Mouse (Mus musculus) forebrain, embryonic 12.5 days (tissue): ENCODE measurements at regions not wholly inside any gene's neighbourhood (a gene's known extent, or its start where the extent isn't known, plus 50 kb on each side); places are given as distances from the start of the nearest gene placed in this dataset.

Source experiments
- ATAC-seq: fragments of 200-750 bp; cut with Nextera tagmentation; 2 replicates; pipeline ENCODE4 v1.8.0; 2017; ENCODE audit warnings: moderate TSS enrichment; ENCODE audit not compliant: low FRiP score
- H3K27ac ChIP-seq: fragments of 300-500 bp; sonication (generic); 2 replicates; pipeline ENCODE4 v1.5.1; 2016; ENCODE audit warnings: mild to moderate bottlenecking
- H3K27me3 ChIP-seq: fragments of 300-500 bp; sonication (generic); 2 replicates; pipeline ENCODE4 v1.6.1; 2016; ENCODE audit warnings: mild to moderate bottlenecking
- H3K36me3 ChIP-seq: fragments of 300-500 bp; sonication (generic); replicated peaks from 2 replicates; pipeline ENCODE4 v1.6.1; 2016; ENCODE audit warnings: mild to moderate bottlenecking
- H3K4me1 ChIP-seq: fragments of 300-500 bp; sonication (generic); 2 replicates; pipeline ENCODE4 v1.6.1; 2016
- H3K4me2 ChIP-seq: fragments of 300-500 bp; sonication (generic); 2 replicates; pipeline ENCODE4 v1.6.1; 2016; ENCODE audit warnings: mild to moderate bottlenecking, moderate library complexity
- H3K4me3 ChIP-seq: fragments of 300-500 bp; sonication (generic); replicated peaks from 2 replicates; pipeline ENCODE4 v1.5.1; 2016; ENCODE audit warnings: mild to moderate bottlenecking
- H3K9ac ChIP-seq: fragments of 300-500 bp; sonication (generic); 2 replicates; pipeline ENCODE4 v1.6.1; 2016; ENCODE audit warnings: mild to moderate bottlenecking
- H3K9me3 ChIP-seq: fragments of 300-500 bp; sonication (generic); 2 replicates; pipeline ENCODE4 v1.6.1; 2016
- WGBS: fragments of 180-500 bp; shearing (Covaris S2); methylation state at CpG from one replicate; pipeline ENCODE4 v1.1.7; 2016; 5-methylcytosine and 5-hydroxymethylcytosine counted together

GRCm38 (mm10) chr2:110540570-110541357 lies 56.3 kb upstream of the Slc5a12 start:
- 88% methylated on average over 6 of the region's 6 CpGs for WGBS
- ATAC-seq = no peak

GRCm38 (mm10) chr2:110541358-110541737 lies 55.8 kb upstream of the Slc5a12 start:
- no peak overlapping the region for H3K9ac ChIP-seq
- no peaks in the 10 kb centered on the region for H3K9me3 ChIP-seq
- no peaks in the 10 kb centered on the region for H3K4me1 ChIP-seq
- WGBS = 92% methylated on average over 5 of the region's 5 CpGs
- no peak overlapping the region for H3K4me3 ChIP-seq
- no peaks in the 10 kb centered on the region for H3K36me3 ChIP-seq
- H3K27ac ChIP-seq = no peak overlapping the region
- no peak for ATAC-seq
- H3K4me2 ChIP-seq = no peak overlapping the region
- H3K27me3 ChIP-seq = no peaks in the 10 kb centered on the region

More at GRCm38 (mm10) chr2:110540570-110541357, 56.3 kb upstream of the Slc5a12 start:
- Histone ChIP-seq H3K36me3 (no peaks in the 10 kb centered on the region), H3K27ac (no peak overlapping the region), H3K4me3 (no peak overlapping the region), H3K9ac (no peak overlapping the region), H3K9me3 (no peaks in the 10 kb centered on the region), H3K4me1 (no peaks in the 10 kb centered on the region), H3K4me2 (no peak overlapping the region), H3K27me3 (no peaks in the 10 kb centered on the region)
